Mouse (Mus musculus): ENCODE data around the gene Cdc42se1. TPM values are rescaled to one million over a fixed set of nuclear protein-coding genes. Genes with fewer than 3 reads are reported as not detected.

Cdc42se1 gene
- polyA plus RNA-seq, 1 experiment = 80.9 TPM

GRCm38 (mm10) chr3:95216655-95217254, 11.8 kb upstream of the Cdc42se1 start:
- peaks cover 56% of the 10 kb centered on the region for H3K36me3 ChIP-seq (ENCODE audit: control insufficient read depth, insufficient read depth)
- H3K27me3 ChIP-seq (ENCODE audit: control insufficient read depth, insufficient read depth, insufficient read length) = no peaks in the 10 kb centered on the region
- TF ChIP-seq FOSL1 (IDR thresholded peaks at IDR 0.05; ENCODE audit: insufficient read depth, low read length, poor library complexity, severe bottlenecking) (no peak), CEBPB (IDR thresholded peaks at IDR 0.05; ENCODE audit: low read depth) (no peak), CTCF (IDR thresholded peaks at IDR 0.05; ENCODE audit: control insufficient read depth, insufficient read depth, insufficient read length) (no peak), MYOG (IDR thresholded peaks at IDR 0.05; ENCODE audit: control insufficient read depth, extremely low read depth, insufficient read length) (no peak), USF1 (IDR thresholded peaks at IDR 0.05; ENCODE audit: low read depth) (no peak), MAX (IDR thresholded peaks at IDR 0.05) (no peak), MYOD1 (IDR thresholded peaks at IDR 0.05; ENCODE audit: control insufficient read depth, insufficient read length, low read depth) (no peak)
- peak overlapping the region; percentile 57 for H3K4me3 ChIP-seq (ENCODE audit: insufficient read depth, poor library complexity, severe bottlenecking)
- peak overlapping the region; percentile 16 for H3ac ChIP-seq (ENCODE audit: control insufficient read depth, insufficient read length, low read depth)
- peaks cover 16% of the 10 kb centered on the region for H3K79me3 ChIP-seq (ENCODE audit: low read depth)
- peaks cover 45% of the 10 kb centered on the region for H3K79me2 ChIP-seq (ENCODE audit: control insufficient read depth, insufficient read depth)

- TF ChIP-seq MAX (IDR thresholded peaks at IDR 0.05) (peak; percentile 89), CTCF (IDR thresholded peaks at IDR 0.05; ENCODE audit: control insufficient read depth, insufficient read depth, insufficient read length) (peak; percentile 96), MYOD1 (IDR thresholded peaks at IDR 0.05; ENCODE audit: control insufficient read depth, insufficient read length, low read depth) (peak; percentile 36), MYOG (IDR thresholded peaks at IDR 0.05; ENCODE audit: control insufficient read depth, extremely low read depth, insufficient read length) (no peak)
- H3K27me3 ChIP-seq (ENCODE audit: control insufficient read depth, insufficient read depth, insufficient read length) = no peaks in the 10 kb centered on the region
- H3K36me3 ChIP-seq (ENCODE audit: control insufficient read depth, insufficient read depth) = peaks cover 56% of the 10 kb centered on the region
- H3K4me3 ChIP-seq (ENCODE audit: insufficient read depth, poor library complexity, severe bottlenecking) = peak within 1 kb of the TSS; percentile 57
- peaks cover 17% of the 10 kb centered on the region for H3K79me3 ChIP-seq (ENCODE audit: low read depth)
- peaks cover 49% of the 10 kb centered on the region for H3K79me2 ChIP-seq (ENCODE audit: control insufficient read depth, insufficient read depth)
- peak within 1 kb of the TSS; percentile 85 for H3ac ChIP-seq (ENCODE audit: control insufficient read depth, insufficient read length, low read depth)
These were observed 11.0 kb upstream of the Cdc42se1 start, which contains the start of gene Gabpb2 for GRCm38 (mm10) chr3:95217255-95218134. Gabpb2 (minus strand) TSS chr3:95217916.

- Histone ChIP-seq H3K36me3 (ENCODE audit: control insufficient read depth, insufficient read depth) (peaks cover 62% of the 10 kb centered on the region), H3K4me3 (ENCODE audit: insufficient read depth, poor library complexity, severe bottlenecking) (no peak overlapping the region)
- TF ChIP-seq MYOD1 (IDR thresholded peaks at IDR 0.05; ENCODE audit: control insufficient read depth, insufficient read length, low read depth) (no peak), MYOG (IDR thresholded peaks at IDR 0.05; ENCODE audit: control insufficient read depth, extremely low read depth, insufficient read length) (no peak), CEBPB (IDR thresholded peaks at IDR 0.05; ENCODE audit: low read depth) (no peak), FOSL1 (IDR thresholded peaks at IDR 0.05; ENCODE audit: insufficient read depth, low read length, poor library complexity, severe bottlenecking) (no peak), MAX (IDR thresholded peaks at IDR 0.05) (no peak), CTCF (IDR thresholded peaks at IDR 0.05; ENCODE audit: control insufficient read depth, insufficient read depth, insufficient read length) (no peak), USF1 (IDR thresholded peaks at IDR 0.05; ENCODE audit: low read depth) (no peak)
These were observed 9.9 kb upstream of the Cdc42se1 start for GRCm38 (mm10) chr3:95218466-95219137.

GRCm38 (mm10) chr3:95223041-95223440, 5.5 kb upstream of the Cdc42se1 start:
- Histone ChIP-seq H3ac (ENCODE audit: control insufficient read depth, insufficient read length, low read depth) (no peak overlapping the region), H3K79me2 (ENCODE audit: control insufficient read depth, insufficient read depth) (peaks cover 82% of the 10 kb centered on the region), H3K27me3 (ENCODE audit: control insufficient read depth, insufficient read depth, insufficient read length) (no peaks in the 10 kb centered on the region), H3K36me3 (ENCODE audit: control insufficient read depth, insufficient read depth) (peaks cover 75% of the 10 kb centered on the region), H3K4me3 (ENCODE audit: insufficient read depth, poor library complexity, severe bottlenecking) (no peak overlapping the region), H3K79me3 (ENCODE audit: low read depth) (peaks cover 65% of the 10 kb centered on the region)
- no peak for TF ChIP-seq USF1 (IDR thresholded peaks at IDR 0.05; ENCODE audit: low read depth)

More at GRCm38 (mm10) chr3:95218466-95219137, 9.9 kb upstream of the Cdc42se1 start:
- peaks cover 57% of the 10 kb centered on the region for H3K79me2 ChIP-seq (ENCODE audit: control insufficient read depth, insufficient read depth)
- peaks cover 27% of the 10 kb centered on the region for H3K79me3 ChIP-seq (ENCODE audit: low read depth)
- no peak overlapping the region for H3ac ChIP-seq (ENCODE audit: control insufficient read depth, insufficient read length, low read depth)
- H3K27me3 ChIP-seq (ENCODE audit: control insufficient read depth, insufficient read depth, insufficient read length) = no peaks in the 10 kb centered on the region

GRCm38 (mm10) chr3:95224295-95224694, 4.2 kb upstream of the Cdc42se1 start:
- peaks cover 70% of the 10 kb centered on the region for H3K36me3 ChIP-seq (ENCODE audit: control insufficient read depth, insufficient read depth)

More at GRCm38 (mm10) chr3:95224295-95224694, 4.2 kb upstream of the Cdc42se1 start:
- H3K79me3 ChIP-seq (ENCODE audit: low read depth) = peaks cover 71% of the 10 kb centered on the region
- H3K79me2 ChIP-seq (ENCODE audit: control insufficient read depth, insufficient read depth) = peaks cover 94% of the 10 kb centered on the region
- H3ac ChIP-seq (ENCODE audit: control insufficient read depth, insufficient read length, low read depth) = no peak overlapping the region
- TF ChIP-seq CTCF (IDR thresholded peaks at IDR 0.05; ENCODE audit: control insufficient read depth, insufficient read depth, insufficient read length) (no peak), MYOG (IDR thresholded peaks at IDR 0.05; ENCODE audit: control insufficient read depth, extremely low read depth, insufficient read length) (no peak)
- no peak overlapping the region for H3K4me3 ChIP-seq (ENCODE audit: insufficient read depth, poor library complexity, severe bottlenecking)
- H3K27me3 ChIP-seq (ENCODE audit: control insufficient read depth, insufficient read depth, insufficient read length) = no peaks in the 10 kb centered on the region

Data from C2C12 (cell line).